Mouse (Mus musculus): ENCODE results near the gene Nufip1. TPM values are rescaled to one million over a fixed set of nuclear protein-coding genes. Genes with fewer than 3 reads are reported as not detected.

The Nufip1 gene
- total and polyA plus RNA-seq, 2 experiments from 2014 or later = 6.0 to 6.5 TPM

DNA sequence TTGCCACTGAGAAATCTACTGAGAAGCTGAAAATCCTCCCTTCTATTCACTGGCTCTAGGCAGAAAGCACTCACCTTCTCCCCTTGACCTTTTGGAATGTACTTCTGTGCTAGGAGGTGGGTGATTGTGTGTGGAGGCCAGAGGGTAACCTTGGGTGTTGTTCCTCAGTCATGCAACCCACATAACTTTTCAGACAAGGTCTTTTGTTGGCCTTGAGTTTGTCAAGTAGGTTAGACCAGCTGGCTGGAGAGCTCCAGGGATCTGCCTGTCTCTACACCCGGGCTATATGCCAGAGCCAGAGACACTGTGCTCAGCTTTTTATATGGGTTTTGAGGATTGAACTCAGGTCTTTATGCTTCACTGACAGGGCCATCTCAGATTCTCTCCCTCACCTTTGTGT lies 36.5 kb upstream of the Nufip1 start:
- H3K27me3 ChIP-seq (ENCODE audit: control insufficient read depth, insufficient read depth, low read length) = no peaks in the 10 kb centered on the region
- no peaks in the 10 kb centered on the region for H3K4me1 ChIP-seq (ENCODE audit: control insufficient read depth, insufficient read depth)
- no peak overlapping the region for H3K4me3 ChIP-seq (ENCODE audit: low read depth, low read length)
- no peak overlapping the region for H3K27ac ChIP-seq (ENCODE audit: low read depth)
- no peak for ATAC-seq (ENCODE audit: insufficient read depth, low read depth)
- WGBS = 62% methylated on average over 1 of the region's 1 CpGs
- TF ChIP-seq EP300 (IDR thresholded peaks at IDR 0.05; ENCODE audit: low read depth) (no peak), CTCF (IDR thresholded peaks at IDR 0.05; ENCODE audit: low read depth) (no peak)
- H3K4me2 ChIP-seq (ENCODE audit: low read depth, low read length) = no peak overlapping the region
- H3K9me3 ChIP-seq (replicated peaks; ENCODE audit: control insufficient read depth, low read length) = no peaks in the 10 kb centered on the region
- no peaks in the 10 kb centered on the region for H3K36me3 ChIP-seq (replicated peaks; ENCODE audit: control insufficient read depth, insufficient read depth, low read length)
- H3K9ac ChIP-seq (replicated peaks; ENCODE audit: low read depth, low read length) = no peak overlapping the region
- no peak for DNase-seq (ENCODE audit: low spot score)

DNA sequence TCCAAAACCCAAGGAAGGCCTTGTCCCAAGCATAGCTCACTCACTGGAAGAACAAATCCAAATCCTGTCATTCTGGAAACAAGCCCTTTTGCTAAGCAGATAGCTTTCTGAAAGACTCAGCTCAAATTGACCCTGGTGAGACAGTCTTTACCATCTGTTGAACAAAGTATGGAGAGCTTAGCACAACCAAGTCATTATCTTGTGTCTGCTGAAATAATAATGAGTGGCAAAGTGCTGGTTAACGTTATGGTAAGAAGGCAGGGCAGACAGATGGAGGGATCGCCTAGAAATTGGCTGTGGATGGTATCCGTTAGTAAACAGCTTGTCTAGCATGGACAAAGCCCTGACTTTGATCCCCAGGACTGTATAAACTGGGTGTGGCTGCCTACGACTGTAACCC lies 35.0 kb upstream of the Nufip1 start:
- Histone ChIP-seq H3K9me3 (replicated peaks; ENCODE audit: control insufficient read depth, low read length) (no peaks in the 10 kb centered on the region), H3K4me3 (ENCODE audit: low read depth, low read length) (no peak overlapping the region), H3K9ac (replicated peaks; ENCODE audit: low read depth, low read length) (no peak overlapping the region), H3K27me3 (ENCODE audit: control insufficient read depth, insufficient read depth, low read length) (no peaks in the 10 kb centered on the region), H3K4me1 (ENCODE audit: control insufficient read depth, insufficient read depth) (no peaks in the 10 kb centered on the region), H3K36me3 (replicated peaks; ENCODE audit: control insufficient read depth, insufficient read depth, low read length) (no peaks in the 10 kb centered on the region), H3K4me2 (ENCODE audit: low read depth, low read length) (no peak overlapping the region), H3K27ac (ENCODE audit: low read depth) (no peak overlapping the region)
- 54% methylated on average over 4 of the region's 4 CpGs for WGBS
- ATAC-seq (ENCODE audit: insufficient read depth, low read depth) (no peak), DNase-seq (ENCODE audit: low spot score) (no peak)
- TF ChIP-seq EP300 (IDR thresholded peaks at IDR 0.05; ENCODE audit: low read depth) = no peak

DNA sequence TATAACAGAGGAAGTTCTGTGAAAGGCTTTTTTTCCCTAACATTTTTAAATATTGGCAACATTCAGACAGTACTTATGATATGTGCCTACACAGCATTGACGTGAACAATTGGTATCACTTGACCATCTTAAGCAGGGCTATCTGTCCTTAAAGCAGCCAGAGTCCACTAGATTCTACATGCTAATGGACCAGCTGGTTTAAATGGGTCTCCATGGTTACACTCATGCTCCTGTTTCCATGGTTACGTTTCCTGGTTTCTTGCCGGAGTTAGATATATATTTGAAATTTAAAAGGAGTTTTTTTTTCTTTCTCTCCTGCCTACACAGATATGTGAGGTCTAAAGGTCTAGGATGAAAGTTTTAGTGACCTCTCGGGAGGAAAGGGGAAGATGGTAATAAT lies 34.1 kb upstream of the Nufip1 start:
- H3K4me2 ChIP-seq (ENCODE audit: low read depth, low read length) = no peak overlapping the region
- no peaks in the 10 kb centered on the region for H3K4me1 ChIP-seq (ENCODE audit: control insufficient read depth, insufficient read depth)
- TF ChIP-seq CTCF (IDR thresholded peaks at IDR 0.05; ENCODE audit: low read depth) (no peak), EP300 (IDR thresholded peaks at IDR 0.05; ENCODE audit: low read depth) (no peak)
- no peaks in the 10 kb centered on the region for H3K27me3 ChIP-seq (ENCODE audit: control insufficient read depth, insufficient read depth, low read length)
- 60% methylated on average over 4 of the region's 4 CpGs for WGBS
- H3K27ac ChIP-seq (ENCODE audit: low read depth) = no peak overlapping the region
- H3K36me3 ChIP-seq (replicated peaks; ENCODE audit: control insufficient read depth, insufficient read depth, low read length) = no peaks in the 10 kb centered on the region
- H3K9ac ChIP-seq (replicated peaks; ENCODE audit: low read depth, low read length) = no peak overlapping the region
- ATAC-seq (ENCODE audit: insufficient read depth, low read depth) (no peak), DNase-seq (ENCODE audit: low spot score) (no peak)
- H3K9me3 ChIP-seq (replicated peaks; ENCODE audit: control insufficient read depth, low read length) = no peaks in the 10 kb centered on the region
- H3K4me3 ChIP-seq (ENCODE audit: low read depth, low read length) = no peak overlapping the region

DNA sequence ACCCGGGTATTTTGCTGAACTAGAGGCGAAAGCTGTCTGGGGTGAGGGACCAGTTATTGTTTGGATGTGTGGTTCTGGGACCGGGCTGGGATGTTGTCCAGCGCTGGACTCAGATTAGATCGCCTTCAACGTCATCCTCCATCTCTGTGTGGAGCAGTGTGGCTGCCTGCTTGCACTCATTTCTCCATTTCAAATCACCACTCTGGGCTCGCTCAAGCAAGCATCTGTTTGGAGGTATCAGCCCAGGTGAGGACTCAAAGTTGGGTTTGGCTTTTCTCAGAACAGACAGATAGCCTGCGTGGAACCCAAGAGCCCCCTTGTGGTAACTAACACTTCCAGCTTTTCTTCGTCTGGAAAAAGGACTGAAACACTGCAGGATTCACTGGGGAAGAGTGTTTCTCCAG lies 33.6 kb upstream of the Nufip1 start:
- H3K9ac ChIP-seq (replicated peaks; ENCODE audit: low read depth, low read length) = no peak overlapping the region
- no peaks in the 10 kb centered on the region for H3K36me3 ChIP-seq (replicated peaks; ENCODE audit: control insufficient read depth, insufficient read depth, low read length)
- no peaks in the 10 kb centered on the region for H3K27me3 ChIP-seq (ENCODE audit: control insufficient read depth, insufficient read depth, low read length)
- DNase-seq (ENCODE audit: low spot score) (peak; percentile 49), ATAC-seq (ENCODE audit: insufficient read depth, low read depth) (no peak)
- WGBS = 41% methylated on average over 9 of the region's 9 CpGs
- H3K9me3 ChIP-seq (replicated peaks; ENCODE audit: control insufficient read depth, low read length) = no peaks in the 10 kb centered on the region
- TF ChIP-seq CTCF (IDR thresholded peaks at IDR 0.05; ENCODE audit: low read depth) = peak; percentile 88
- TF ChIP-seq EP300 (IDR thresholded peaks at IDR 0.05; ENCODE audit: low read depth) = no peak
- no peak overlapping the region for H3K27ac ChIP-seq (ENCODE audit: low read depth)
- H3K4me1 ChIP-seq (ENCODE audit: control insufficient read depth, insufficient read depth) = no peaks in the 10 kb centered on the region
- no peak overlapping the region for H3K4me2 ChIP-seq (ENCODE audit: low read depth, low read length)
- H3K4me3 ChIP-seq (ENCODE audit: low read depth, low read length) = no peak overlapping the region

DNA sequence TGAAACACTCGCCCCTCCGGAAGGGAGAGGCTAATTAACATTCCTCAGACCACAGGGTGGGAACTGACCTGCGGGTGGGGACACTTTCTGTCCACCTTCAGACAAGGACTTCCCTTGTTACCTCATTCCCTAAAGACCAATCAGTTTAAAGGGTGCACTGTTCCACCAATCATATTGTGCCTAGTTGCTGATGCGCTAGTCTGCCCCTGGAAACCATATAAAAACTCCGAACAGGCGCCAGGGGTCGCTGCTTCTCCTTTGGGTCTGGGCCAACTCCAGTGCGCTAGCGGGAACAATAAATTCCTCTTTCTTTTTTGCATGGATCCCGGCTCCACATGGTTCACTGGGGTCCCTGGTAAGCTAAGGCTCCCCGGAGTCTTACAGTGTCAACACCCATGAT lies 29.2 kb upstream of the Nufip1 start:
- no peak overlapping the region for H3K4me2 ChIP-seq (ENCODE audit: low read depth, low read length)
- H3K4me1 ChIP-seq (ENCODE audit: control insufficient read depth, insufficient read depth) = peaks cover 4% of the 10 kb centered on the region; the same call in 1 of the 2 replicates
- WGBS = 52% methylated on average over 11 of the region's 11 CpGs
- TF ChIP-seq CTCF (IDR thresholded peaks at IDR 0.05; ENCODE audit: low read depth) (no peak), EP300 (IDR thresholded peaks at IDR 0.05; ENCODE audit: low read depth) (no peak)
- ATAC-seq (ENCODE audit: insufficient read depth, low read depth) (no peak), DNase-seq (ENCODE audit: low spot score) (no peak)
- no peak overlapping the region for H3K9ac ChIP-seq (replicated peaks; ENCODE audit: low read depth, low read length)
- no peak overlapping the region for H3K4me3 ChIP-seq (ENCODE audit: low read depth, low read length)
- H3K27me3 ChIP-seq (ENCODE audit: control insufficient read depth, insufficient read depth, low read length) = no peaks in the 10 kb centered on the region
- H3K36me3 ChIP-seq (replicated peaks; ENCODE audit: control insufficient read depth, insufficient read depth, low read length) = no peaks in the 10 kb centered on the region
- H3K9me3 ChIP-seq (replicated peaks; ENCODE audit: control insufficient read depth, low read length) = no peaks in the 10 kb centered on the region
- no peak overlapping the region for H3K27ac ChIP-seq (ENCODE audit: low read depth)

DNA sequence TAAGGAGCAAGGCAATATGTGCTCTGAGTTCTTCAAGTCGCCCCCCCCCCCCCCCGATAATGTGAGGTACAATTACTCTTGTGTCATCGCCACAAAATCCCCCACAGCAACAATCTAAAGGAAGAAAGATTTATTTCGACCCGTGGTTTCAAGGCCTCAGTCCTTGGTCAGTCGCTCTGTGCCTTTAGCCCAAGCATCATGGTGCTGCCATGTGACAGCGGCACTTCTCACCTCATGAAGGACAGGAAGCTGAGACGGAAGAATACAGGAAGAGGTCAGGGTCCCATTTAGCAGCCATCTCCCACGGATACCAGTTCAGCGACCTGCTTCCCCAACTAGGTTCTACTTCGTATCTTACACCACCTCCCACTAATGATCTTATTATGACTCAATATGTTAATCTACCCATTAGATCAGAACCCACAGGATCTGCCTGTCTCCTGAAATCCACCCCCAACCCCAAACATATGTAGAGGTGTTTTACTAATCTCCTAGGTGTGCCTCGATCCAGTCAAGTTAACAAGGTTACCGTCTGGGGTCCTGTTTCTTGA lies 28.5 kb upstream of the Nufip1 start:
- Histone ChIP-seq H3K9me3 (replicated peaks; ENCODE audit: control insufficient read depth, low read length) (no peaks in the 10 kb centered on the region), H3K9ac (replicated peaks; ENCODE audit: low read depth, low read length) (no peak overlapping the region), H3K4me1 (ENCODE audit: control insufficient read depth, insufficient read depth) (peaks cover 4% of the 10 kb centered on the region; the same call in 1 of the 2 replicates), H3K36me3 (replicated peaks; ENCODE audit: control insufficient read depth, insufficient read depth, low read length) (no peaks in the 10 kb centered on the region), H3K27ac (ENCODE audit: low read depth) (no peak overlapping the region), H3K27me3 (ENCODE audit: control insufficient read depth, insufficient read depth, low read length) (no peaks in the 10 kb centered on the region), H3K4me2 (ENCODE audit: low read depth, low read length) (no peak overlapping the region), H3K4me3 (ENCODE audit: low read depth, low read length) (no peak overlapping the region)
- TF ChIP-seq CTCF (IDR thresholded peaks at IDR 0.05; ENCODE audit: low read depth) (no peak), EP300 (IDR thresholded peaks at IDR 0.05; ENCODE audit: low read depth) (no peak)
- WGBS = 80% methylated on average over 13 of the region's 13 CpGs
- ATAC-seq (ENCODE audit: insufficient read depth, low read depth) = no peak
- no peak for DNase-seq (ENCODE audit: low spot score)

All from heart, postnatal 0 days (tissue).